Mouse (Mus musculus) forebrain, embryonic 16.5 days (tissue): ENCODE data around the gene Slc7a1. TPM values are rescaled to one million over a fixed set of nuclear protein-coding genes. Genes with fewer than 3 reads are reported as not detected.
"Not testable (repeated sequence)": the region's sequence is repeated elsewhere in the genome, so short reads cannot be mapped to it uniquely, and the experiment has no call there.

Source experiments
- ATAC-seq: fragments of 200-750 bp; cut with Nextera tagmentation; 2 replicates; pipeline ENCODE4 v1.8.0; 2017; ENCODE audit warnings: mild to moderate bottlenecking, moderate library complexity
- H3K27ac ChIP-seq: fragments of 300-500 bp; sonication (generic); 2 replicates; pipeline ENCODE4 v1.5.1; 2014; ENCODE audit warnings: low read length, control low read depth
- H3K27me3 ChIP-seq: fragments of 300-500 bp; sonication (generic); replicated peaks from 2 replicates; pipeline ENCODE4 v1.6.1; 2014; ENCODE audit warnings: low read length; ENCODE audit not compliant: control insufficient read depth, insufficient read depth
- H3K36me3 ChIP-seq: fragments of 300-500 bp; sonication (generic); 2 replicates; pipeline ENCODE4 v1.6.1; 2014; ENCODE audit not compliant: control insufficient read depth, insufficient read depth
- H3K4me1 ChIP-seq: fragments of 300-500 bp; sonication (generic); replicated peaks from 2 replicates; pipeline ENCODE4 v1.6.1; 2014; ENCODE audit warnings: low read length; ENCODE audit not compliant: control insufficient read depth, insufficient read depth
- H3K4me2 ChIP-seq: fragments of 300-500 bp; sonication (generic); 2 replicates; pipeline ENCODE4 v1.6.1; 2014; ENCODE audit warnings: mild to moderate bottlenecking, low read length, control low read depth
- H3K4me3 ChIP-seq: fragments of 300-500 bp; sonication (generic); replicated peaks from 2 replicates; pipeline ENCODE4 v1.5.1; 2014; ENCODE audit warnings: mild to moderate bottlenecking, low read length, control low read depth
- H3K9ac ChIP-seq: fragments of 300-500 bp; sonication (generic); replicated peaks from 2 replicates; pipeline ENCODE4 v1.6.1; 2014; ENCODE audit warnings: low read depth, low read length, control low read depth
- H3K9me3 ChIP-seq: fragments of 300-500 bp; sonication (generic); 2 replicates; pipeline ENCODE4 v1.6.1; 2016; ENCODE audit warnings: low read length; ENCODE audit not compliant: control insufficient read depth
- WGBS: fragments of 180-500 bp; shearing (Covaris S2); extraction: QIAGEN DNeasy Blood & Tissue Kit; methylation state at CpG from one replicate; pipeline ENCODE4 v1.1.7; 2014; 5-methylcytosine and 5-hydroxymethylcytosine counted together
- polyA plus RNA-seq: library from polyadenylated mRNA; unstranded; fragments of >200 nt; fragmentation: Nextera tagmentation; extraction: Ambion mirVana; gene quantifications from 2 replicates; pipeline ENCODE4 v1.2.1, GENCODE M21; 2015

The Slc7a1 gene
- polyA plus RNA-seq, 1 experiment from 2014 or later: 42.6 TPM

DNA sequence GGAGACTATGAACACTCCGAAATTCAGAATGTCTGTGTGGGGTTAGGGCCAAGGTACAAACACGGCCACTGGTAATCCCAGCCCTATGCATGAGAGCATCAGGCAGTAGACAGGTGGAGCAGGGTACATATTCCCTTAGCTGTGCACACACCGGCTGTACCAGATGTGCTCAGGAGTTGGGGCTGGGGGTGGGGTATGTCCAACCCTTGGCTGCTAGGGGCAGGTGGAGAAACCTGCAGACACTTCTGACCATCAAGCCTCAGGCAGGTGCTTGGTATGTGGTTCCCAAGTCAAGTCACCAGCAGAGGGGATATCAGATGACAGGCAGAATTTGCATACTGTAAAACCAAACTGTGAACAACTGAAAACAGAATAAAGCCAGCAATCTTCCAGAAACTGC lies 70.7 kb downstream of the Slc7a1 start:
- 93% methylated on average over 3 of the region's 3 CpGs for WGBS
- no peak overlapping the region for H3K27ac ChIP-seq
- H3K9me3 ChIP-seq: no peaks in the 10 kb centered on the region
- H3K9ac ChIP-seq: no peak overlapping the region
- no peak for ATAC-seq
- peaks cover 2% of the 10 kb centered on the region; the same call in 1 of the 2 replicates for H3K36me3 ChIP-seq
- H3K4me3 ChIP-seq: no peak overlapping the region
- 0 out of 2 replicates have a peak, but pooled peaks cover 3% of the 10 kb centered on the region for H3K4me1 ChIP-seq
- H3K4me2 ChIP-seq: no peak overlapping the region
- no peaks in the 10 kb centered on the region for H3K27me3 ChIP-seq

GRCm38 (mm10) chr5:148326295-148326694 lies 73.4 kb downstream of the Slc7a1 start:
- H3K9ac ChIP-seq, H3K27me3 ChIP-seq, H3K4me1 ChIP-seq, H3K27ac ChIP-seq, H3K9me3 ChIP-seq, H3K36me3 ChIP-seq, ATAC-seq, H3K4me3 ChIP-seq, H3K4me2 ChIP-seq: not testable (repeated sequence)
- 91% methylated on average over 9 of the region's 9 CpGs for WGBS

GRCm38 (mm10) chr5:148325317-148325885 lies 74.3 kb downstream of the Slc7a1 start:
- H3K36me3 ChIP-seq: no peaks in the 10 kb centered on the region
- H3K9ac ChIP-seq: no peak overlapping the region
- no peak overlapping the region for H3K4me3 ChIP-seq
- H3K4me2 ChIP-seq: no peak overlapping the region
- ATAC-seq: peak; percentile 10; the same call in 1 of the 2 replicates
- H3K27ac ChIP-seq: no peak overlapping the region
- H3K4me1 ChIP-seq: no peaks in the 10 kb centered on the region
- WGBS: 44% methylated on average over 4 of the region's 4 CpGs
- H3K27me3 ChIP-seq: no peaks in the 10 kb centered on the region
- H3K9me3 ChIP-seq: no peaks in the 10 kb centered on the region

DNA sequence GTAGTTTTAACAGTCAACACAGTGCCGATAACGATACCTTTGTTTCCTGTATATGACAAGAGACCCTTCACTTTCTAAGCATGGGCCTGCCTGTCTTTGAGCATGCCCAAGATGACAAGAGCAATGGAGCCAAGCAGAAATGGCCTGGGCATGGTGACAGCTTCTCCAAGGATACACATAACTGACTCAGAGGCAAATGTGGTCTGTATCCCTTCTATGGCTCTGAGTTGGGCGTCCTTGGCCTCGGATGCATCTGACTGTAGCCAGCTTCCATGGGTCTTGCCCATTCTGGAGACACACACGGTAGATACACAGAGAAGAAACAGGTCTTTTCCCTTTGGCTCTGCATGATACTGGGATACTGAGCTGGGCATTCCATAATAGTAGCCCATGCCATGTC lies 84.8 kb downstream of the Slc7a1 start:
- no peak for ATAC-seq
- WGBS: 91% methylated on average over 5 of the region's 5 CpGs
- Histone ChIP-seq H3K4me3 (no peak overlapping the region), H3K27me3 (no peaks in the 10 kb centered on the region), H3K4me1 (no peaks in the 10 kb centered on the region), H3K9me3 (no peaks in the 10 kb centered on the region), H3K27ac (no peak overlapping the region), H3K9ac (no peak overlapping the region), H3K36me3 (0 out of 2 replicates have a peak, but pooled peaks cover 3% of the 10 kb centered on the region), H3K4me2 (no peak overlapping the region)

GRCm38 (mm10) chr5:148312443-148312842 lies 87.3 kb downstream of the Slc7a1 start:
- Histone ChIP-seq H3K4me2 (no peak overlapping the region), H3K36me3 (0 out of 2 replicates have a peak, but pooled peaks cover 3% of the 10 kb centered on the region), H3K9me3 (no peaks in the 10 kb centered on the region), H3K27me3 (no peaks in the 10 kb centered on the region), H3K4me1 (no peaks in the 10 kb centered on the region), H3K4me3 (no peak overlapping the region), H3K27ac (no peak overlapping the region), H3K9ac (no peak overlapping the region)
- no peak for ATAC-seq
- WGBS: 54% methylated on average over 2 of the region's 2 CpGs

GRCm38 (mm10) chr5:148310790-148311189 lies 88.9 kb downstream of the Slc7a1 start:
- ATAC-seq: no peak
- no peaks in the 10 kb centered on the region for H3K4me1 ChIP-seq
- H3K9me3 ChIP-seq: no peaks in the 10 kb centered on the region
- 0 out of 2 replicates have a peak, but pooled peaks cover 3% of the 10 kb centered on the region for H3K36me3 ChIP-seq
- H3K27ac ChIP-seq: no peak overlapping the region
- WGBS: 73% methylated on average over 10 of the region's 10 CpGs
- H3K27me3 ChIP-seq: no peaks in the 10 kb centered on the region
- no peak overlapping the region for H3K9ac ChIP-seq
- H3K4me2 ChIP-seq: no peak overlapping the region
- no peak overlapping the region for H3K4me3 ChIP-seq

DNA sequence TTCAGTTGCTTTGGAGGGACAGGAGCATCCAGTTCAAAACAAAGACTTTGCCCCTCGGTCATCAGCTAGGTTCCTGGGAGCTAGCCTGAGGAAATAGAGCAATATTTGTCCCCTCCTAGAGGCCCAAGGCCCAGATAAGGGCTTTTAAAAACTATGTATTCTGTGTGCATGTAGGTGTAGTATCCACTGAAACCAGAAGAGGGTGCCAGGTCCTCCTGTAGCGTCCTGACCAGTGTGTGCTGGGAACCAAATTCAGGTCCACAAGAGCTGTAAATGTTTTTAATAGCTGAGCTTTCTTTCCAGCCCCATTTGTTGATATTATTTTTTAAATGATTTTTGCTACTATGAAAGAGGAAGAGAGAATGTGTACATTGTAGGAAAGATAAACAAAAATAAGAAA lies 95.6 kb downstream of the Slc7a1 start:
- H3K4me2 ChIP-seq: no peak overlapping the region
- no peak overlapping the region for H3K9ac ChIP-seq
- H3K27me3 ChIP-seq: no peaks in the 10 kb centered on the region
- H3K4me1 ChIP-seq: no peaks in the 10 kb centered on the region
- H3K27ac ChIP-seq: no peak overlapping the region
- no peaks in the 10 kb centered on the region for H3K36me3 ChIP-seq
- 92% methylated on average over 2 of the region's 2 CpGs for WGBS
- H3K9me3 ChIP-seq: no peaks in the 10 kb centered on the region
- H3K4me3 ChIP-seq: no peak overlapping the region
- ATAC-seq: no peak

GRCm38 (mm10) chr5:148302968-148303367 lies 96.7 kb downstream of the Slc7a1 start:
- Histone ChIP-seq H3K4me1 (no peaks in the 10 kb centered on the region), H3K36me3 (no peaks in the 10 kb centered on the region), H3K9ac (no peak overlapping the region), H3K27ac (no peak overlapping the region), H3K9me3 (no peaks in the 10 kb centered on the region), H3K4me3 (no peak overlapping the region), H3K27me3 (no peaks in the 10 kb centered on the region), H3K4me2 (no peak overlapping the region)
- 84% methylated on average over 11 of the region's 11 CpGs for WGBS
- ATAC-seq: no peak

DNA sequence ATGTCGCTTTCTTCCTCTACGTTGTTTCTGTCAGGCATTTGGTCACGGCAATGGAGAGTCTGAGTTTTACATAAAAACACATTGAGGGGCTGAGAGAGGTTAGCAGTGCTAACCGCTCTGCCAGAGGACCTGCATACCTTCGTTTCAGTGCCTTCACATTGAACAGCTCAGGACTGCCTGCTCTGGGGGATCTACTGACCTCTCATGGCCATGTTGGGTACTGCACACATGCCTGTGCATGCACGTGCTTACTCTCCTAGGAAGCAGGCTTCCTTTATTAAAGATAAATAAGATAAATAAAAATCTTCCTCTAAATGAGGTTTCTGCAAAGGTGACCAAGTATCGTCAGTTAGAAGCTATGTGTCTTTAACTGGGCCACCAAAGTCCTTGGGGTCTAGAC lies 106.4 kb downstream of the Slc7a1 start:
- Histone ChIP-seq H3K27me3 (no peaks in the 10 kb centered on the region), H3K27ac (no peak overlapping the region), H3K9ac (no peak overlapping the region), H3K9me3 (no peaks in the 10 kb centered on the region), H3K4me1 (peaks cover 5% of the 10 kb centered on the region), H3K4me2 (no peak overlapping the region), H3K4me3 (no peak overlapping the region), H3K36me3 (peaks cover 5% of the 10 kb centered on the region; the same call in 1 of the 2 replicates)
- WGBS: 86% methylated on average over 7 of the region's 7 CpGs
- ATAC-seq: no peak

GRCm38 (mm10) chr5:148292862-148293261 lies 106.8 kb downstream of the Slc7a1 start:
- Histone ChIP-seq H3K9ac (no peak overlapping the region), H3K4me3 (no peak overlapping the region)

More at GRCm38 (mm10) chr5:148292862-148293261, 106.8 kb downstream of the Slc7a1 start:
- peaks cover 5% of the 10 kb centered on the region; the same call in 1 of the 2 replicates for H3K36me3 ChIP-seq
- ATAC-seq: no peak
- no peaks in the 10 kb centered on the region for H3K27me3 ChIP-seq
- H3K9me3 ChIP-seq: no peaks in the 10 kb centered on the region
- H3K4me2 ChIP-seq: no peak overlapping the region
- no peak overlapping the region for H3K27ac ChIP-seq
- WGBS: 84% methylated on average over 7 of the region's 7 CpGs
- peaks cover 5% of the 10 kb centered on the region for H3K4me1 ChIP-seq
